Mouse (Mus musculus) cerebellum, adult 9-10 months (tissue): ENCODE results near the gene Atf7ip2.
"Not testable (repeated sequence)": the region's sequence is repeated elsewhere in the genome, so short reads cannot be mapped to it uniquely, and the experiment has no call there.

Source experiments
- DNase-seq: peaks from one replicate; pipeline ENCODE4 v3.0.0; 2022

Gene Atf7ip2

GRCm38 (mm10) chr16:10192679-10193506 is at the start of gene Atf7ip2:
TSS of gene Atf7ip2 (plus strand) at chr16:10192712.
- peak; percentile 58 for DNase-seq

DNA sequence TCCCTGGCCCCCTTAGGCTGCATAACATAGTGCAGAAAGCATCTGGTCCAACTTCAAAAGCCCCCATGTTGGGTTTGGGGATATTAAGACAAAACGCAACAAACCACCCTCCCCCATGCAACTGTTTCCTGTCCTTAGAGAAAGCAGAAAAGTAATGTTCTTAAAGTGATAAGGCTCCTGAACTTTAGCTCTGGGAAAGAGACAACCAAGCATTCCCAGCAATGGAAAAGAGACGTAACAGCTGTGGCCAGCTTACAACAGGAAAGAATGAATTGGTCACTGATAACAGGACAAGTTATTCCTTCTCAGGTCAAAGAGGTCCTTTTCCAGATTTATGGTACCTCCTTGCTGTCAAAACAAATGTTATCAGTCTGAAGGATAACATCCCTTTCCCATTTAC is 49.3 kb upstream of the Atf7ip2 start:
- DNase-seq, result no peak

DNA sequence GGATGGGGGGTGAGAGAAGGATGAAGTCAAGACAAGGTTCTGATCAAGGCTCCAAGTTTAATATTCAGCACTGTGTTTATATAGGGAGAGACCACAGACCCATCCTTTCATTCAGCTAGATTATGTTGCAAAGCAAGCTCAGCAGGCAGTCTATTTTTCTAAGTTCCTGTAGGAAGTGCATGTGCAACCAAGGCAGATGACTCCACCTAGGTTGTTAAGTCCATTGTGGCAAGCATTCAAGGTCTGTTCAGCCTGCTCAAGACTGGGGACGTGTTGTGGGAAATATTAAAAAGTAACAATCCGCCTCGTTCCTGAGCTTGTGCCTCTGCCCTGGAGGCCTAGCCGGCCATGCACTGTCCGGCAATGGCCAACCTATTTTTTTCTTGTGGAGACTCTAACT is 45.1 kb upstream of the Atf7ip2 start:
- DNase-seq, result no peak

- DNase-seq, result no peak
These were observed 23.2 kb upstream of the Atf7ip2 start for GRCm38 (mm10) chr16:10169123-10169905.

- no peak for DNase-seq
These were observed 22.5 kb upstream of the Atf7ip2 start, which contains the start of gene Rpl39l for GRCm38 (mm10) chr16:10170005-10170404. TSS of gene Rpl39l (plus strand) at chr16:10170226.

DNA sequence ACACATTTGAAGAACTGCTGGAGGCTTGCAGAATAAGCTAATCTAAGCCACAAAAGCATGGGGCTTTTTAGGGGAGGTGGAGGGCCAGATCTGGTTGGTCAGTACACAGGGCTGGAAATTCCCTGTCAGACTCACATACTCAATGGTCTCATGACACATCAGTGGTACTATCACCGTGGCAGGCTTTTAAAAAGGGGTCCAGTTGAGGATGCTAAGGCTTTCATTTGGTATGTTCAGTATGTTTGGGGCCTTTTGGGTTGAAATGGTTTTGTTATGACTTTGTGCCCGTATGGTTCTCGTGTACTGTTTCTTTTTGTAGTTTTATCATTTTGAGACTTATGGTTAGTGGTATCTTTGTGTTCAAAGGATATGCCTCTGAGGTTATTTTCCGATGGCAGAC is 21.2 kb upstream of the Atf7ip2 start:
- DNase-seq, result no peak

GRCm38 (mm10) chr16:10172179-10172820 is 20.2 kb upstream of the Atf7ip2 start:
- no peak for DNase-seq

- DNase-seq, result not testable (repeated sequence)
These were observed 5.1 kb upstream of the Atf7ip2 start for GRCm38 (mm10) chr16:10187461-10187860.

GRCm38 (mm10) chr16:10208777-10209176 is 16.3 kb downstream of the Atf7ip2 start:
- no peak for DNase-seq

- not testable (repeated sequence) for DNase-seq
These were observed 23.9 kb downstream of the Atf7ip2 start for GRCm38 (mm10) chr16:10216366-10216765.

DNA sequence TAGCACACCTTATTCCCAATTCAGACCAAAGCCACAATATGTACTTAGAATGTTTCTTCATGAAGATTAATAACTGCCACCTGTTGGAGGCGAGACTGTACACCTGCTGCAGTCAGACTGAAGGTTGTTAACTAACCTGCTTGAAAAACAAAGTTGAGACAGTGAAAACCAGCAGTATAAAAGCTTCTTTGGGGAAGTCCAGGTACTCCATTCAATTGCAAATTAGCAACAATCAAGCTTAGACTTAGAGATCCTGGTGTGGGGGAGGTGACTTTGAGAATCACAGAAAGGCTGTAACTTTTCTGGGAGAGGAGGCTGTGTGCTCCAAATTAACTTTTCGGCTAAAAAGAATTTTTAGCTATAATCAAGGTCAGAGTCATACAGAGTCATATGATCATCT is 24.5 kb downstream of the Atf7ip2 start:
- not testable (repeated sequence) for DNase-seq

- DNase-seq, result no peak
These were observed 34.8 kb downstream of the Atf7ip2 start for GRCm38 (mm10) chr16:10227361-10227760.

GRCm38 (mm10) chr16:10236601-10237000 is 44.1 kb downstream of the Atf7ip2 start:
- no peak for DNase-seq

DNA sequence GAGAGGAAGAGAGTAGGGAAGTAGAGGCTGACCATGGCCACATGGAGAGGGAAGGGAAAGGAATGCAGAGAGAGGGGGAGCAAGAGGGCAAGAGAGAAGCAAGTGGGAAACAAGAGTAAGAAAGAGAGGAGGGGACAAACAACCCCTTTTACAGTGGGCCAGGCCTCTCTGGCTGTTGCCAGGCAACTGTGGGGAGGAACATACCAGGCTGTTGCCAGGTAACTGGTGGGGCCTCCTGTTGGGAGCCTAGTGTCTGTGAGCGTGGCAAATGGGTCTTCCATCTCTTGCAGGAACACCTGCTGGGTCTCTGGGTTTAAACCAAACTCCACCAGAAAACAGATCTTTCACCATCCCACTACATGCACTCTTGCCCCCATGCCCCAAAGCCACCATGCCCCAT is 61.5 kb downstream of the Atf7ip2 start:
- DNase-seq, result no peak

- DNase-seq, result peak; percentile 26
These were observed 79.7 kb downstream of the Atf7ip2 start for GRCm38 (mm10) chr16:10272256-10272655.

DNA sequence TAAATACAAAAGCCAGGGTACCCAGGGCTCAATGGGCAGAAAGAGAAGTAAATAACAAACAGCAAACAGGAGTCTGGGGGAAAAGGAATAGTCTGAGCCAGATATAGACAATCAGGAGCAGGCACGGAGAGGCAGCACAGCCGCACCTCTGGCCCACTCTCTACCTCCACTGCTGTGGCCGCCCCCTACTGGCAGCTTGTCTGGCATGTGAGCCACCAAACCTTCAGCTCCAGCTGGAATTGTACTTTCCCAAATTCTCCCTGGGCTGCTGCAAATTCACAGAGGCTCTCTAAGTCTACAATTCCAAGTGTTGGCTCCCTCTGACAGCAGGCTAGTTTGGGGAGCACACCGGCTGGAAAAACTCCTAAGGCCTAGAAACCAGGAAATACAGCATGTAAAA is 82.0 kb downstream of the Atf7ip2 start:
- DNase-seq, result no peak

DNA sequence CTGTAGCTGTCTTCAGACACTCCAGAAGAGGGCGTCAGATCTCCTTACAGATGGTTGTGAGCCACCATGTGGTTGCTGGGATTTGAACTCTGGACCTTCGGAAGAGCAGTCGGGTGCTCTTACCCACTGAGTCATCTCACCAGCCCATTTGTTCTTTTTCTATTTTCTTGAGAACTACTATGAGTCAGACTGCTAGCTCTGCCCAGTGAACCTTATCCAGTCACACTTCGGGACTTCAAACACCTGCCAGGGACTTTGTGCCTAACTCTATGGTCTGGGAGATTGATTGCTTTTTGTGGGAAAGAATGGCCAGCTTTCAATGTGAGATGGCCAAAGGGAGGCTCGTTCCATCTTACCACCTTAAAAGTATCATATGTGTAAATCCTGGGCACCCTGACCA is 84.3 kb downstream of the Atf7ip2 start:
- DNase-seq, result not testable (repeated sequence)

DNA sequence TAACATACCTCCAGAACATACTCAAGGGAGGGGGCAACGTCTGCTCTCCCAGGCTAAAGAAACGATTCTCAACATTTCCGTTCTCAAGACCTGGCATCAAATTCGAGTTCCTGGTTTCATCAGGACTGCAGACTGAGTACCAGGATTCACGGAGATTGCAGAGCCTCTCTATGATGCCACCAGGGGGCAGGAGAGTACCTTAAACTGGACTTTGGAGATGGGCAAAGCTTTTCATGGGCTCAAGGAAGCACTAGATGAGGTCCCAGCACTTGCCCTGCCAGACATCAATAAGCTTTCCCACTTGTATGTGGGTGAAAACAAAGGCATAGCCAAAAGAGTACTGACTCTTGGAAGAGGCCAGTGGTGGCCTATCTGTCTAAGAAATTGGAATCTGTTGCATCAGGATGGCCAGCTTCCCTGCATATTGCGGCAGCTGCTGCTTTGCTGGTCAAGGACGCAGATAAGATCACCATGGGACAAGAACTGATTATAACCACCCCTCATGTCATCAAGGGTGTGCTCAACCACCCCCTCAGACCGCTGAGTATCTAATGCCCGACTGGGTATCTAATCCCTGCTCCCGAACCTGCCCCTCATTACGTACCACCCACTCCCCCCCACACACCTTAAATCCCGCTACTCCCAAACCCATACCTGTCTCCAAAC is 87.9 kb downstream of the Atf7ip2 start:
- peak; percentile 78 for DNase-seq

GRCm38 (mm10) chr16:10281890-10282289 is 89.4 kb downstream of the Atf7ip2 start:
- DNase-seq, result no peak

- no peak for DNase-seq
These were observed 94.2 kb downstream of the Atf7ip2 start for GRCm38 (mm10) chr16:10286513-10287268.

DNA sequence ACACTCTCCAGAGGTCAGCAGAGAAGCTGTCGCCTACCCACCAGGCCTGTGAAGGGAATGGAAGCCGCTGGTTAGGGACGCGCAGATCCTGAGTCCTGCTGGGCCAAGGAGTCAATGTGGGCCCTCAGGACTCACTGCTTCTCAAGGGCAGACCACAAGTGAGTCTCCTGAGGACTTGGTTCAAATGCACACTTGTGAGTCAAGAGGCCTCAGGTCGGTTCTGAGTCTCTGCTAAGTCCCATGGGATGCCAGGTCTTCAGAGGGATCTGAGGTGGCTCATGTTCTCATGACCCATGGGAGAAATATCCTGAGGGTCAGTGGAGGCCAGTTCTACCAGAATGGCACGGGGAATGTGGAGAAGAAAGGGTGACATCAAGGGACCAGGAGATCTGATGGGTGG is 95.6 kb downstream of the Atf7ip2 start:
- no peak for DNase-seq
